Mouse (Mus musculus) adrenal gland, adult 2 months (tissue): ENCODE measurements around the gene Echdc1. TPM values are rescaled to one million over a fixed set of nuclear protein-coding genes. Genes with fewer than 3 reads are reported as not detected.

Experiments
- polyA plus RNA-seq: library from polyadenylated mRNA; depleted of rRNA; stranded (reverse); fragments of >200 nt; gene quantifications from 2 replicates; pipeline ENCODE4 v1.2.3, GENCODE M21; 2012; rRNA removed
- total RNA-seq, 2 experiments: library from RNA; stranded (reverse); gene quantifications; 2 replicates each; pipeline ENCODE4 v1.2.3; 2021

The Echdc1 gene
- total and polyA plus RNA-seq, 3 experiments = 1.8 to 182 (median 140) TPM

Other genes starting within 250 kb of the Echdc1 start
- gene Soga3, start 169.3 kb upstream of the Echdc1 start, total RNA-seq = 1 to 10 TPM; 7.5 to 8.7 TPM
- 2.1 and 3.1 TPM in 2 replicates for gene Soga3, start 169.3 kb upstream of the Echdc1 start, polyA plus RNA-seq
- gene Gm49353, start 114.2 kb upstream of the Echdc1 start, total RNA-seq = 1 to 10 TPM; 1.6 to 2.4 TPM
- not detected in 2 replicates for gene Gm49353, start 114.2 kb upstream of the Echdc1 start, polyA plus RNA-seq
- 1 to 10 TPM; 5.3 to 5.9 TPM for gene 9330159F19Rik, start 101.6 kb upstream of the Echdc1 start, total RNA-seq
- 0.08 and 0.16 TPM in 2 replicates for gene 9330159F19Rik, start 101.6 kb upstream of the Echdc1 start, polyA plus RNA-seq
- 10 to 100 TPM; 39.5 to 55.1 TPM for gene Rnf146, start 49.3 kb downstream of the Echdc1 start, total RNA-seq
- gene Rnf146, start 49.3 kb downstream of the Echdc1 start, polyA plus RNA-seq = 6.7 and 9.6 TPM in 2 replicates
- gene Rspo3, start 222.7 kb downstream of the Echdc1 start, total RNA-seq = 10 to 100 TPM; 13.5 to 22.7 TPM
- gene Rspo3, start 222.7 kb downstream of the Echdc1 start, polyA plus RNA-seq = 16.6 and 22.6 TPM in 2 replicates